Mouse (Mus musculus) midbrain, embryonic 15.5 days (tissue): Measurements from ENCODE around the gene St3gal6. TPM values are rescaled to one million over a fixed set of nuclear protein-coding genes. Genes with fewer than 3 reads are reported as not detected.

ENCODE experiments used
- ATAC-seq: fragments of 200-750 bp; cut with Nextera tagmentation; replicated peaks from 2 replicates; pipeline ENCODE4 v1.8.0; 2017; ENCODE audit warnings: moderate TSS enrichment
- H3K27ac ChIP-seq: fragments of 300-500 bp; sonication (generic); 2 replicates; pipeline ENCODE4 v1.5.1; 2015; ENCODE audit warnings: mild to moderate bottlenecking, inconsistent platforms
- H3K27me3 ChIP-seq: fragments of 300-500 bp; sonication (generic); replicated peaks from 2 replicates; pipeline ENCODE4 v1.6.1; 2015; ENCODE audit warnings: inconsistent platforms
- H3K36me3 ChIP-seq: fragments of 300-500 bp; sonication (generic); replicated peaks from 2 replicates; pipeline ENCODE4 v1.6.1; 2015; ENCODE audit warnings: inconsistent platforms
- H3K4me1 ChIP-seq: fragments of 300-500 bp; sonication (generic); 2 replicates; pipeline ENCODE4 v1.6.1; 2015; ENCODE audit warnings: inconsistent platforms
- H3K4me2 ChIP-seq: fragments of 300-500 bp; sonication (generic); 2 replicates; pipeline ENCODE4 v1.6.1; 2015; ENCODE audit warnings: inconsistent platforms, mild to moderate bottlenecking, moderate library complexity
- H3K4me3 ChIP-seq: fragments of 300-500 bp; sonication (generic); 2 replicates; pipeline ENCODE4 v1.5.1; 2015; ENCODE audit warnings: mild to moderate bottlenecking, inconsistent platforms
- H3K9ac ChIP-seq: fragments of 300-500 bp; sonication (generic); 2 replicates; pipeline ENCODE4 v1.6.1; 2015; ENCODE audit warnings: mild to moderate bottlenecking, inconsistent platforms
- H3K9me3 ChIP-seq: fragments of 300-500 bp; sonication (generic); 2 replicates; pipeline ENCODE4 v1.6.1; 2016; ENCODE audit warnings: inconsistent platforms
- WGBS: fragments of 180-500 bp; shearing (Covaris S2); methylation state at CpG from one replicate; pipeline ENCODE4 v1.1.7; 2015; ENCODE audit warnings: mixed read lengths; 5-methylcytosine and 5-hydroxymethylcytosine counted together
- polyA plus RNA-seq: library from polyadenylated mRNA; unstranded; fragments of >200 nt; fragmentation: Nextera tagmentation; extraction: Ambion mirVana; gene quantifications from 2 replicates; pipeline ENCODE4 v1.2.1, GENCODE M21; 2015

Gene St3gal6
- polyA plus RNA-seq, 1 experiment from 2014 or later = 12.1 TPM

DNA sequence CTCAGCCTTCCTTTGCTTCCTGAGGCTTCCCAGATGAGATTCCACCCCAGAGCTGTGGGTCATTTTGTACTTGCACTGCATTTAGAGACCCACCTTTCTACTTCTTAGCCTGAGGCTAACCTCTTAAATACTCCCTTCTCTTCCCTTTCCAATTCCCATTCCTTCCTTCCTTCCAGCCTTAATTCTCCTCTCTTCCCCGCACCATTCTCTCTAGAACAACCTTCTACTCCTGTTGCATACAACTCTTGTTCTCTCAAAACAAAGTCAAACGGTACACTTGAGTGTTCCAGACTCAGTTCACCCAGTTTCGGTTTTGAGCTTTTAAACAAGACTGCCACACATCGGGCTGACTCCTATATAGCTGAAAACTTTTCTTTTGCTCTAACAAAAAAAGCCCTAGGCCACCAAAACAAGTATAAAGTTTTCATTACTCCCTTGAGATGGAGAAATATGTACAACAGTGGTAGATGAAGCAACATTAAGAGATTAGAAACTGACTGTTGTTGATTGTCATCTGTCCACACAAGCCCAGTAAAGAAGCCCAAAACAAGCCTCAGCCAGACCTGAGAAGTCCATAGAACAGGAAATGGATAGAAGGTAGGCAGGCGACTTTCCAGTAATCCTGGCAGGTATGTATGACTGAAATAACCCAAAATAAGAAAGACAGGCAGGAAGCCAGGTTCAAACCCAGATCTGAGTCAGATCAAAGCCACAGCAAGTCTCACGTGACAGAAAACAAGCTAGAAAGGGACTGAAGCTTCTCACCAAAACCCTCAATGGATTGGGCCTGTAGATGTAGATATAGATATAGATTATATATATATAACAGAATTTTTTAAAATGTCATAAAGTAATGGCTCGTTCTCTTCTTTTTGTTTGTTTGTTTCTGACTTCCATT, 10.5 kb upstream of the St3gal6 start:
- Histone ChIP-seq H3K4me3 (no peak overlapping the region), H3K4me1 (no peaks in the 10 kb centered on the region), H3K9me3 (no peaks in the 10 kb centered on the region), H3K27me3 (no peaks in the 10 kb centered on the region), H3K4me2 (no peak overlapping the region), H3K9ac (no peak overlapping the region), H3K36me3 (no peaks in the 10 kb centered on the region), H3K27ac (no peak overlapping the region)
- WGBS = 87% methylated on average over 7 of the region's 7 CpGs
- no peak for ATAC-seq

DNA sequence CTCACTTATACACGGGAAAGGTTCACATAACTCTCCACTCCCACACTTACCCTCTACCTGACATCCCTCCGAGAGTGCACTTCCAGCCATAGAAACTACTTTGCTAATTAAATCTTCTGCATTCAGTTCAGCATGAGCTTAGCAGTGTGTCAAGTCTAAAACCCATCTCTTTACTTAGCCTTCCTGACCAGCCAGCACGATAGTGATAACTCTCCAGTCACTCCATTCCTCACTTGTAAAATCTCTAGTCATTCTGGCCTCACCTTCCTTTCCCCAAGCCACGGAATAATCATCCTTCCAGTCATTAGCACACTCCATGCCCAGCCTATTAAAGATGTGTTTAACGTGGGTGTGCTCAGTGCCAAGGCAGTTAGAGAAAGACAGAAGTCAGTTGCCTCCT, 9.7 kb upstream of the St3gal6 start:
- Histone ChIP-seq H3K27me3 (no peaks in the 10 kb centered on the region), H3K4me2 (no peak overlapping the region), H3K9ac (no peak overlapping the region), H3K9me3 (no peaks in the 10 kb centered on the region), H3K36me3 (no peaks in the 10 kb centered on the region), H3K4me3 (no peak overlapping the region), H3K4me1 (no peaks in the 10 kb centered on the region), H3K27ac (no peak overlapping the region)
- no peak for ATAC-seq
- 63% methylated on average over 5 of the region's 5 CpGs for WGBS

DNA sequence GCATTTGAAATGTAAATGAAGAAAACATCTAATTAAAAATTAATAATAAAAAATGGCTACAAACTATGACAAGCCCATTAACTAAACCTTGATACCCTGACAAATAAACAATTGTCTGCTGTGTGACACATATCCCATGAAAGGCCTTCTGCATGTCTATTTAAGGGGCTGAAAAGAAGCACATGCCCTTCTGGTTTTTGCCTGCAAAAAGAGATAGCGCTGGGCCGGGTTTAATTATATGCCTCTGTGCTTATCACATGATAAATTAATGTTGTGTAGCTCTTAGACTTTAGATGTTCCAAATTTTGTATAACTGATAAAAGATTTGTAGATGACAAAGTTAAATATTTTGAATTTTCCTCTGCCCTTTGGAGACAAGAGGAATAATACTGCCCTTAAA, 9.2 kb upstream of the St3gal6 start:
- no peaks in the 10 kb centered on the region for H3K9me3 ChIP-seq
- H3K4me2 ChIP-seq = no peak overlapping the region
- no peak overlapping the region for H3K27ac ChIP-seq
- no peaks in the 10 kb centered on the region for H3K4me1 ChIP-seq
- H3K36me3 ChIP-seq = no peaks in the 10 kb centered on the region
- ATAC-seq = no peak
- no peaks in the 10 kb centered on the region for H3K27me3 ChIP-seq
- no peak overlapping the region for H3K4me3 ChIP-seq
- 57% methylated on average over 2 of the region's 2 CpGs for WGBS
- H3K9ac ChIP-seq = no peak overlapping the region

DNA sequence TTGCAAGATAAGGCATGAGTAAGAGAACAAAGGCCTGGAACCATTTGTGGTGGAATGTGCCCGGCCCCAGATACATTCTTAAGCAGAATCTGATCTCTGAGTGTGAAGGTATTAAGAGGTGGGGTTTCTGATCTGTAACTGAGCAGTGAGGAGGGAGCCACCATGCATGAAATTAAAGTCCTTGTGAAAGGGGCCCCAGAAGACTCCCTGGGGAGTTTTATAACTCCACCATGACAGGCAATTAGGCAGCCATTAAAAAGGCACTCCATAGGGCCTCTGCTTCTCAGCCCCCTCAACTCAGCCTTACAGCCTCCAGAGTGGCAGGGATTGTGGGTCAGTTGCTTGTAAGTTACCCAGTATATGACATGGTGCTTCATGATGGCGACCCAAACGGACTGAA, 8.5 kb upstream of the St3gal6 start:
- no peaks in the 10 kb centered on the region for H3K4me1 ChIP-seq
- H3K4me2 ChIP-seq = no peak overlapping the region
- no peak overlapping the region for H3K27ac ChIP-seq
- H3K36me3 ChIP-seq = no peaks in the 10 kb centered on the region
- ATAC-seq = no peak
- H3K4me3 ChIP-seq = no peak overlapping the region
- WGBS = 24% methylated on average over 3 of the region's 3 CpGs
- no peaks in the 10 kb centered on the region for H3K27me3 ChIP-seq
- H3K9me3 ChIP-seq = no peaks in the 10 kb centered on the region
- no peak overlapping the region for H3K9ac ChIP-seq

- no peaks in the 10 kb centered on the region for H3K27me3 ChIP-seq
- no peak overlapping the region for H3K4me2 ChIP-seq
- no peaks in the 10 kb centered on the region; the same call in 1 of the 2 replicates for H3K9me3 ChIP-seq
- H3K9ac ChIP-seq = no peak overlapping the region
- H3K4me1 ChIP-seq = no peaks in the 10 kb centered on the region; the same call in 1 of the 2 replicates
- ATAC-seq = no peak
- 76% methylated on average over 5 of the region's 5 CpGs for WGBS
- H3K36me3 ChIP-seq = no peaks in the 10 kb centered on the region
- no peak overlapping the region for H3K4me3 ChIP-seq
- H3K27ac ChIP-seq = no peak overlapping the region
These were observed 3.8 kb upstream of the St3gal6 start for GRCm38 (mm10) chr16:58527817-58528216.

- Histone ChIP-seq H3K9ac (no peak overlapping the region), H3K4me2 (no peak overlapping the region), H3K9me3 (no peaks in the 10 kb centered on the region; the same call in 1 of the 2 replicates), H3K4me1 (peaks cover 7% of the 10 kb centered on the region), H3K36me3 (no peaks in the 10 kb centered on the region), H3K4me3 (no peak overlapping the region), H3K27ac (no peak overlapping the region), H3K27me3 (no peaks in the 10 kb centered on the region)
- ATAC-seq = no peak
- 82% methylated on average over 6 of the region's 6 CpGs for WGBS
These were observed 2.7 kb upstream of the St3gal6 start for GRCm38 (mm10) chr16:58526729-58527128.

GRCm38 (mm10) chr16:58525832-58526231, 1.8 kb upstream of the St3gal6 start:
- no peak for ATAC-seq
- no peaks in the 10 kb centered on the region; the same call in 1 of the 2 replicates for H3K9me3 ChIP-seq
- H3K36me3 ChIP-seq = no peaks in the 10 kb centered on the region
- no peak overlapping the region for H3K4me2 ChIP-seq
- no peak overlapping the region for H3K4me3 ChIP-seq
- no peaks in the 10 kb centered on the region; the same call in 1 of the 2 replicates for H3K27me3 ChIP-seq
- H3K4me1 ChIP-seq = peaks cover 7% of the 10 kb centered on the region
- no peak overlapping the region for H3K27ac ChIP-seq
- no peak overlapping the region for H3K9ac ChIP-seq

DNA sequence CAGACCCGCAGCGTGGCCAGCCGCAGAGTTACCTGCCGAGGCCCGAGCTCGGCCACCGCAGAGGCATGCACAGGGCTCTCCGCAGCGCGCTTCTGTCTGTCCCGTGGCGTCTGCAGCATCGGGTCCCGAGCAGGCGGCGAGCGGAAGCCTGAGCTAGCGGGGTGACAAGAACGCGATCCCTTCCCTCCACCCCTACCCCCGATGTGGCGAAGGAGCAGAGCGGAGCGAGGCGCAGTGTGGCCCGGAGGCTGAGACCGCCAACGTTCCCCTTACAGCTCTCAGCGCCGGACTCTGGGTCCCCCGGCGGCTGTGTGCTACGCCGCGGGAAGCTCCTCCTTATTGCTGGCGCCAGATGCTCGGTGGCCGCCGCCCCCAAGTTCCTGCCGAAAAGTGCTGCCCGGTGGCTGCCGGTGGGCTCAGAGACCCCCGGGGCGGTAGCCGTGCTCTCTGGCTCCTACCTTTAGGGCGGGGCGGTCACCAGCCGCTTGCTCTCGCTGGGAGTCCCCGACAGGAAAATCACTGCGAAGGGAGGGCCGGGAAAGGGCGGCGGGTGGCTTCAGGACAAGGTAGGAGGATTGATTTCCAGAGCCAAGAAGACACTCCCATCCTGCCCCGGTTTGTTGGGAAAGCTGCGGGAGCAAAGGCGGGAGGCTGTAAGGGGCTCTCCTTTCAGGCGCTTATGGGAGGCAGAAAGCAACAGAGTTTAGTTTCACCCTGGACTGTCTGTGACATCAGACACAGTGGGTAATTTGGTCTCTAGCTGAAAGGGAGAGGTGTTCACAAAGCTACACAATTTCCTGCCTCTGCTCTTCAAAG, 791 bp downstream of the St3gal6 start:
- Histone ChIP-seq H3K4me2 (peak overlapping the region; percentile 94), H3K4me1 (peaks cover 7% of the 10 kb centered on the region), H3K36me3 (no peaks in the 10 kb centered on the region), H3K27me3 (no peaks in the 10 kb centered on the region; the same call in 1 of the 2 replicates), H3K9ac (peak overlapping the region; percentile 61), H3K4me3 (peak overlapping the region; percentile 79), H3K27ac (peak overlapping the region; percentile 63), H3K9me3 (no peaks in the 10 kb centered on the region; the same call in 1 of the 2 replicates)
- WGBS = 0% methylated on average over 58 of the region's 58 CpGs
- peak; percentile 94 for ATAC-seq

DNA sequence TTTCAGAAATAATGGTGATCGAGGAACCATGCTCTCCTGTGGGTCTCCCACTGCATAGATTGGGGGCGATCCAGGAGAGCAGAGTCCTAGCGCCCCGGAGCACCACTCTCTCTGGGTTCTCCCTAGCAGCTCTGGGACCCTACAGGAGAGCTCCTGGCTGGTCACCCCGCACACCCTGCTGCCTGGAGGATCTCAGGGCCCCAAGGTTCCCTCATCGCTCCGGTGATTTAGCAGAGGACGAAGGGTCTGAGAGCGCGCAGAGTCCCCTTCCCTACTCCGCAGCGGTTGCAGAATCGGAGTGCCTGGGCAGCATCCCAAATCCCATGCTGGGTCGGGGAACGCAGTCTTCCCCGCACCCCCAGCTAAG, 1.4 kb downstream of the St3gal6 start:
- H3K36me3 ChIP-seq = no peaks in the 10 kb centered on the region
- H3K27me3 ChIP-seq = no peaks in the 10 kb centered on the region; the same call in 1 of the 2 replicates
- ATAC-seq = peak; percentile 82
- peak overlapping the region; percentile 63 for H3K27ac ChIP-seq
- H3K4me1 ChIP-seq = peaks cover 7% of the 10 kb centered on the region
- peak overlapping the region; percentile 79 for H3K4me3 ChIP-seq
- H3K9me3 ChIP-seq = no peaks in the 10 kb centered on the region; the same call in 1 of the 2 replicates
- WGBS = 0% methylated on average over 16 of the region's 16 CpGs
- peak overlapping the region; percentile 94 for H3K4me2 ChIP-seq
- peak overlapping the region; percentile 61 for H3K9ac ChIP-seq

GRCm38 (mm10) chr16:58521900-58522299, 2.1 kb downstream of the St3gal6 start:
- Histone ChIP-seq H3K36me3 (no peaks in the 10 kb centered on the region), H3K4me3 (peak overlapping the region; percentile 79), H3K4me2 (peak overlapping the region; percentile 94), H3K4me1 (peaks cover 7% of the 10 kb centered on the region), H3K9me3 (no peaks in the 10 kb centered on the region; the same call in 1 of the 2 replicates), H3K27ac (no peak overlapping the region), H3K9ac (no peak overlapping the region), H3K27me3 (no peaks in the 10 kb centered on the region; the same call in 1 of the 2 replicates)
- no peak for ATAC-seq
- WGBS = 34% methylated on average over 7 of the region's 7 CpGs

- Histone ChIP-seq H3K27me3 (no peaks in the 10 kb centered on the region; the same call in 1 of the 2 replicates), H3K4me1 (peaks cover 7% of the 10 kb centered on the region), H3K27ac (no peak overlapping the region), H3K9me3 (no peaks in the 10 kb centered on the region; the same call in 1 of the 2 replicates), H3K4me3 (no peak overlapping the region), H3K4me2 (peak overlapping the region; percentile 94; the same call in 1 of the 2 replicates), H3K36me3 (no peaks in the 10 kb centered on the region), H3K9ac (no peak overlapping the region)
- no peak for ATAC-seq
- WGBS = 81% methylated on average over 4 of the region's 4 CpGs
These were observed 2.9 kb downstream of the St3gal6 start for GRCm38 (mm10) chr16:58521182-58521581.

DNA sequence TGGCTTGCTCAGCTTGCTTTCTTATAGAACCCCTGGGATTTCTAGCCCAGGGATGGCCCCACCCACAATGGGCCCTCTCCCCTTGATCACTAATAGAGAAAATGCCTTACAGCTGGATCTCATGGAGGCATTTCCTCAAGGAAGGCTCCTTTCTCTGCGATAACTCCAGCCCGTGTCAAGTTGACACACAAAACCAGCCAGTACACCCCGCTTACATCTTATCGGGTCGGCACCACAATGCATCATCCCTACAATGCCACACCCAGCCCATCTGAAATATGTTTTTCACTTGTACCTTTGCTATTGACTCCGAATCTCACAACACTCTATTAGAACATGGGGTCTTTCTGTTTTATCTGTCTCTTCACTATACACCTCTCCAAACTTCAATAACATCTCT, 3.6 kb downstream of the St3gal6 start:
- no peak for ATAC-seq
- H3K4me2 ChIP-seq = no peak overlapping the region

More for the DNA sequence above, 3.6 kb downstream of the St3gal6 start:
- no peak overlapping the region for H3K27ac ChIP-seq
- peaks cover 7% of the 10 kb centered on the region for H3K4me1 ChIP-seq
- H3K4me3 ChIP-seq = no peak overlapping the region
- WGBS = 95% methylated on average over 6 of the region's 6 CpGs
- no peaks in the 10 kb centered on the region; the same call in 1 of the 2 replicates for H3K9me3 ChIP-seq
- no peaks in the 10 kb centered on the region; the same call in 1 of the 2 replicates for H3K27me3 ChIP-seq
- H3K9ac ChIP-seq = no peak overlapping the region
- no peaks in the 10 kb centered on the region for H3K36me3 ChIP-seq
